Mouse (Mus musculus): ENCODE measurements around the gene Mab21l1. TPM values are rescaled to one million over a fixed set of nuclear protein-coding genes. Genes with fewer than 3 reads are reported as not detected.

Mab21l1 gene
- total RNA-seq, 2 experiments from 2014 or later: 0.72 to 1.8 TPM

DNA sequence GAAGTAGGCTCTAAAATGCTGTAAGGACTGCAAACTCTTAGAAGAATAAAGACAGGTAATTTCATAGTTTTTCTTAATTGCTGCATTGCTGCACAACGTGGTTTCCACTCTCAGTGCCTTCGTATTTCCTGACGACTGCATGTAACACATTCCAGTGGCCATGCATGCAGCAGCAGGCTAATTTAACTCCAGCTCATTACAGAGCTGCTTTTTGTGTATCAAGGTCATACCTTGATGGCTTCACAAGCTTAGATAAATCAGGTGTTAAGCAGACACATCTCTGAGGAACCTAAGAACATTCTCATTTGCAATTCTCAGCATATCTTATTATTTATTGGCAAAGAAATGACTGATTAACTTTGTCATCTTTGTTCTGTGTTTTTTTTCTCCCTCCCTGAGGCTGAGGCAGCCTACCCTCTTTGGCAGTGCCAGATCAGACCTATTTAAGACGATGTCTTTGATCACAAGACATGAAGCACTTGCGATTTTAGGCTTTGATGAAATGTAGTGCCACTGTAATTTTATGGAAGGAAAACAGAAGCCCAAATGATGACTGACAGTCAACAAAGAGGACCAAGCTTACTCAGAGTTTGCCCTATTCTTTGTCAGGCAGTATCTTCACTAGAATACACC, 32.8 kb downstream of the Mab21l1 start:
- no peak for DNase-seq

DNA sequence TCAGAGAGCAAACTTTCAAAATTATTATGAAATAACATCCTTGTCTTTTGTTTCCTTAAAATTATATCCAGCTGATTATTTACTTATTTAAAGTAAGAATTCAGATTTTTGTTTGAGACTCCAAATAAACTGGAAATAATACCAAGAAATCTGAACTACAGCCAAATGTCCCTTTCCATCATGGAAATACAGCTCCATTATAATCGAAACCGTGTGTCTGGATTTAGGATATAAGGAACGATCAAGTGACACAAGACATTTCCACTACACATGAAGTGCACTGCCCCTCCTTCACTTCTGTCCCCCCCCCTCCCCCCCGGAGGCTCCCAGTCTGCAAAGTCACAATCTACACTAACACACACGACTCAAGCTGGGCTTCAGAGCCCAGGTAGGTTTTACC, 33.8 kb downstream of the Mab21l1 start:
- no peak for DNase-seq

DNA sequence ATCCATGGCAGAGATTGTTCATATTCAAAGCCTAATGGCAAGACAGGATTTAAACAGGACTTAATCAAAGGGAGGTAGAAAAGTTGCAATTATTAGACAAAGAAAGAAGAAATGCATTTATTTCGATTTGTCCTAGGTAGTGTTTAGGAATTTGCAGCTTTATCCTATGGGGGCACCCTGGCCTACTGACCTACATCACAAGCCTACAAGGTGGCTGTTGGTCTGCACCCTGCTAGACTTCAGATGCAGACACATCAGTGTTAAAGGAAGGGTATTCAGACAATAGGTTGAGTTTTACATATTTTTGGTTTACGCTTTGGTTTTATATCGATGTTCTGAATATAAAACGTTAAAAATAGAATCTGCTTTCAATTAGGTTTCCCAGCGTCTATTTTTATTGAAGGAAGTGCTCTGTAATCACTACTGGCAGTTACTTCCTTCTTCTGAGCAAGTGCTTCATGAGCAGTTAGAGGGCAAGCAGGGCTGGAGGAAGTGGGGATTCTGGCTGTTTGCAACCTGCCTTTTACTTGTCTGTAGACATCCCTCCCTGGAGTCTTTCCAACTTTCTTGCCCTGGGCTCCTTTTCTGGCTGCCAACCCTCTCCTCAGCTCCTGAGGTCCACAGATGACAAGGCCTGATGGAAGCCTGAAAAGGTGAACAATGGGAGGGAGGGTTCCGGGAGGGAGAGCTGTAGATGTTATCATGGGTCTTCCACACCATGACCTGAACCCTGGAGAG, 34.5 kb downstream of the Mab21l1 start:
- no peak for DNase-seq

DNA sequence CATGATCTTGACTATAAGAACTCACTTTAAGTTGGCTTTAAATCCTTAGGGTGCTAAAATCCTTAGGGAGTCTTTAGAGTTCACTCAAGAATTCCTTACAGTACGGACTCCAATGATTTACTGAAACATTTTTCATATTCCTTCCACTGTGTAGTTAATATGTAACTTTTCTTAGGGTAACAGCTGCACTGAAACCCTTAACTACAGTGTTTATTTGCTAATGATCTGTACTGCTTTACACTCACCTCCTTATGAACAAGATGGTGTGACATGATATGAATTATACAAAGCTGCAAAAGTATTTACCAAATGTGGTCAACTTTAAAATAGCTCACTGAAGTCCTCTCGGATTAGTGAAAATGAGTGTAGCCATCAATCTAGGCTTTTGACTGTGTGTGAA, 35.8 kb downstream of the Mab21l1 start:
- DNase-seq: no peak

DNA sequence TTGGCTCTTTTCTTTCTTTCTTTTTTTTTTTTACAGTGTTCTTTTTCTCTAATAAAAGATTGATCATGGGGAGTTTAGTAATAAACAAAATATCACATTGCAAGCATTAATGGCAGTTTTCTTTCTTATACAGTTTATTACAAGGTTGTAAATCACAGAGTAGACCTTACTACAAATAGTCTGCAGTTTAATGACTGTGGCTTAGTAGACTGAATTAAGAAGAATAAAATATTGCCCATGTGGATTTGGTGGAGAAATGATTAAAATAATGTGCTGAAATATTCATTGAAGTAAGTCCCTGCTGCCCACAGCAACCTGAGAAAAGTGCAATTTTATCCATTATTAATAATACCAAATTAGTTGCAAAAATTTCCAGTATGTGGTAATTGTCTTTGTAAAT, 37.3 kb downstream of the Mab21l1 start:
- DNase-seq: no peak

DNA sequence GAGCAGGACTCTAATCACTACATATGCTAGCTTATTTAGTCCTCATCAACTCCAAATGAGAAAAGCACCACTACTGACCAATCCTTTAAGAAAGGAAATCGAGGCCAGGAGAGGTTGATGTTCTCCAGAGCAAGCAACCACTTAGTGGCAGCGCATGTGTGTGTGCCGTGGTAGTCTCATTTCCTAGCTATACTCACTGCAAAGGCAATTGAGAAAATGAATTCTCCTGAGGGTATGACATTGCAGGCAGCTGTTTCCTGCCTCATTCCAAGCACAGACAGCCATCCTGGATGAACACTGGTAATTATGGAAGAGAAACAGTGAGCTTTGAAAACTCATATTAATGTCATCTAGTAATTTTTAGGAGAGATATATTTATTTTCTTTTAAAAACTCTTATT, 42.6 kb downstream of the Mab21l1 start:
- DNase-seq: no peak

DNA sequence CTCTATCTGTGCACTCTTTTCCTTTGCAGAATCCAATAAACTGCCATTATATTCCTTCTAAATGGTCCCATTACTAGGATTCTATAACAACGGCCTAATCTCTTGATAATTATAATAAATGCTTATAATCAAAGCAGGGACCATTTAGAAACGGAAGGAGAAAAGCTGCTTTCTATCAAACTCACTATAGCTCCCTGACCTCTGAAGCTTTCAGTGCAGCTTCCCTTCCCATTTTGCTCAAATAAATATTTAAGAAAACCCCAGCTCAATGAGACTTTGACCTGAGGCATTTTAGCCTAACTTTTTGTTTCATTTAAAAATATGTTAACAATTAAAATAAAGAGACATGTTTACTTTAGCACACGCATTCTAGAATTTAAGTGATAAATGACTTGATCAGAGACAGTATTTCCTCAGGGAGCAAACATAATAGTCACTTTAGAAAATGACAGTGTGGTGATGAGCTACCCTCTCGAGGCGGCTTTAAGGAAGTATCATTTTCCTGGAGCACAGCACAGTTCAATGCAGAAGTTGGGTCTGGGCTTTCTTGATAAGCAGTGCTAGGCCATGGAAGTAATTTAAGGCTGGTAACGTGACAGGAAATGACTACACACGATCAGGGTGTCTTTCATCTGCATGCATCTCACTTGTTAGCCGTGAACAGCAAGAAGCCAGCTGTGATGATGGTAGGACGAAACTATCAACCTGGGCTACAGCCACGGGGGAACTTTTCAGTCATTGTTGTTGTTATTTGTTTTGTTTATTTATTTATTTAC, 46.4 kb downstream of the Mab21l1 start:
- DNase-seq: no peak

DNA sequence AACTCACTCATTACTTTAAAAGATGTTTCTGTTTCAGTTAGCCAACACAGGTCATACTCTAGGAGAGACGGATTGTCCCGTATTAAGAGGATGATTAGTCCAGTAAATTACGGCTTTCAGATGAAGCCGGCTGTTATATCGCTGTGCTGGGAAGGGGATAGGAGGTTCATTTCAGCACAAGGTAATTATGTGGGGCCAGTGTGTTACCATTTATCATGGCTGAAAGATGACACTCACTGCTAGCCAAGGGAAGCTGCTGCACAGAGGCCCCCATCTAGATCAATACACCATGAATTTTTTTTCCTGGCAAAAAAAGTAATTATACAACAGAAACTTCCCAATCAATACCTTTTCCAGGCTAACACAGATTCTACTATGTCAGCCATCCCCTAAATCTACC, 47.9 kb downstream of the Mab21l1 start:
- no peak for DNase-seq
